Mouse (Mus musculus): ENCODE measurements around the gene Ccnj. TPM values are rescaled to one million over a fixed set of nuclear protein-coding genes. Genes with fewer than 3 reads are reported as not detected.

Ccnj gene
- 23.2 and 24.9 TPM in 2 replicates for polyA plus RNA-seq (2015; fragmentation: Nextera tagmentation; extraction: Ambion mirVana)

DNA sequence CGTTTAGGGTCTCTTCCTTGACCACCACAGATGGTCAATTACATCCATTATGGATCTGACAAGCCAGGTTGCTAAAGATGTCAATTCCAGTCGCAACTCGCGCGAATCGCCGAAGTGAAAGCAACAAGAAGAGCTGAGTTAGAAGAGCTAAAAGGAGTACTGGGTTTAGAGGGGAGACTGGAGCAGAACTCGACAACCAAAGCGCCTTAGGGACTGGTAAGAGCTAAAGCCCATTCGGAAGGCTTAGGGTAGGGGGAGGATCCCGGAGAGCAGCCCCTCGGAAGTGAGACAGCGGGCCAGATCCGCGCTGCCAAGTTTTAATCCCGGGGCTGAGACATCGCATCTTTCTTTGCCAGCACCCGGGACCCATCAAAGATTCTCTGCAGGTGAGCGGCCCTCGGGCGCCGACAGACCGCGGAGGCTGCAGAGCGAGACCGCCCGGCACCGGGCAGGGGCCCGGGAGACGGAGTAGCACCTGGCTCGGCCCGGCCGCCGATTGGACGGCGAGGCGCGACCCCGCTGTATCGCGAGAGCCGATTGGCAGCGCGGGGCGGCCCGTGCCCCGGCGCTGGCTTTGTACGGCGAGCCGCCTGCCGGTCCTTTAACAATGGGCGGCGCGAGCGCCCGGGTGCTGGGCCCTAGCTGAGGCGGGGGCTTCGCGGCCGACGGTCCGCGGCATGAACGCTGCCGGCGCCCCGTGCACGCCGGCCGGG lies at the start of gene Ccnj:
Gene Ccnj (plus strand): TSS at position 577 of the 713 bp plus-strand sequence.
- Histone ChIP-seq H3K36me3 (ENCODE audit: control insufficient read depth, insufficient read depth) (no peaks in the 10 kb centered on the region), H3K9me3 (ENCODE audit: control insufficient read depth, low read length) (no peaks in the 10 kb centered on the region), H3K4me3 (replicated peaks; ENCODE audit: low read length) (peak within 1 kb of the TSS; percentile 96), H3K4me2 (ENCODE audit: low read length) (peak within 1 kb of the TSS; percentile 78), H3K27me3 (replicated peaks; ENCODE audit: control insufficient read depth, insufficient read depth, low read length) (no peaks in the 10 kb centered on the region), H3K27ac (ENCODE audit: low read length) (peak within 1 kb of the TSS; percentile 96), H3K9ac (replicated peaks; ENCODE audit: low read depth, low read length) (peak within 1 kb of the TSS; percentile 100), H3K4me1 (replicated peaks; ENCODE audit: control insufficient read depth, insufficient read depth, low read length) (peaks cover 39% of the 10 kb centered on the region)
- ATAC-seq: peak; percentile 99
- WGBS: under 1% methylated on average over 69 of the region's 71 CpGs

DNA sequence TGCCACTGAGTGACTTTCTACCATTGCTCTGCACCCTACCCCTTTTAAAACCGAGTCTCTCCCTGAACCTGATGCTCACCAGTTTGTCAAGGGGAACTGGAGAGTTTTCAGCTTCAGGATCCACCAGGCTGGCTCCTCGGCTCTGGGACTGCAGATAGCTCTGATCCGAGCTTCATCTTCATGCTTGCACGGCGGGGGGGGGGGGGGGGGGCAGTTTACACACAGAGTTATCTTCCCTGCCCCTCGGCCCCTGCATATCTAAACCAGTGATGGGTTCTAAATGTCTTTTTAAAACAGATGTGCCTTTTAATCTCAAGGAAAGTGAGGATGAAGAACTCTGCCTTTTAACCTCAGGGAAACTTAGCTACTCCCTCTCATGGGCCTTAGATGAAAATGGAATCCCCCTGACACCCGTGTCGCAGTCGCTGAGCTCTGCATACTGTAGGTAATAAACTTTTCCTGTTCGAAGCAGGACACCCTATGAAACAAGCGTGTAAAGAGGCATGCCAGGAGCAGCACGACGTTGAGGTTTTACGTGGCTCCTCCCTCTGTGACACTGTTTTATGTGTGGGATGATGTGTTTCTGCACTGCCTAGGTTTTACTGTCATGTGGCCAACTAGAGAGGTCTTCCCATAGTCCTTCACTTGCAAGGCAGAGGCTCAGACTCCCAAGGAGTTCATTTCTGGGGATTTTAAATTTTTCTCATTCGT lies 42.9 kb upstream of the Ccnj start:
- Histone ChIP-seq H3K36me3 (ENCODE audit: control insufficient read depth, insufficient read depth) (no peaks in the 10 kb centered on the region), H3K27ac (ENCODE audit: low read length) (no peak overlapping the region), H3K4me1 (replicated peaks; ENCODE audit: control insufficient read depth, insufficient read depth, low read length) (no peaks in the 10 kb centered on the region), H3K9me3 (ENCODE audit: control insufficient read depth, low read length) (no peaks in the 10 kb centered on the region), H3K4me2 (ENCODE audit: low read length) (no peak overlapping the region), H3K9ac (replicated peaks; ENCODE audit: low read depth, low read length) (no peak overlapping the region), H3K27me3 (replicated peaks; ENCODE audit: control insufficient read depth, insufficient read depth, low read length) (no peaks in the 10 kb centered on the region), H3K4me3 (replicated peaks; ENCODE audit: low read length) (no peak overlapping the region)
- 78% methylated on average over 14 of the region's 15 CpGs for WGBS
- ATAC-seq: no peak

DNA sequence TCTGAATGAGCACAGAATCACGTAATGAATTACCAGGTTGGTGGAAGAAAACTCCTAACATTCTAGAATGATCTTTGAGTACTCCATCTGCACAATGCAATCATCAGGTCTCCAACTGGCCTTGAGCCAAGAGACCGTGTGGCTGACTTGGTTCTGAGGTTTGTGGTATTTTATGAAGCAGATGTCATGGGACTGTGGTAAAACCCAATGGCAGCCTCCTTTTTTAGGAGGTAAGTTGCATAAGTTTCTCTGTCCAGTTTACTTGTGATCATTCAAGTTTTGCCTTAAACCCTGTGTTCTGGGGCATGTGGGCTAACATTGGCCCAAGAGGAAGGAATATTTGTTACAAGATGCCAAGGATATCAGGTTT lies 42.4 kb upstream of the Ccnj start:
- no peak overlapping the region for H3K4me2 ChIP-seq (ENCODE audit: low read length)
- H3K36me3 ChIP-seq (ENCODE audit: control insufficient read depth, insufficient read depth): no peaks in the 10 kb centered on the region
- no peaks in the 10 kb centered on the region for H3K9me3 ChIP-seq (ENCODE audit: control insufficient read depth, low read length)
- H3K27me3 ChIP-seq (replicated peaks; ENCODE audit: control insufficient read depth, insufficient read depth, low read length): no peaks in the 10 kb centered on the region
- WGBS: 65% methylated on average over 2 of the region's 2 CpGs
- ATAC-seq: no peak
- no peak overlapping the region for H3K4me3 ChIP-seq (replicated peaks; ENCODE audit: low read length)
- H3K27ac ChIP-seq (ENCODE audit: low read length): no peak overlapping the region
- no peak overlapping the region for H3K9ac ChIP-seq (replicated peaks; ENCODE audit: low read depth, low read length)
- H3K4me1 ChIP-seq (replicated peaks; ENCODE audit: control insufficient read depth, insufficient read depth, low read length): no peaks in the 10 kb centered on the region

DNA sequence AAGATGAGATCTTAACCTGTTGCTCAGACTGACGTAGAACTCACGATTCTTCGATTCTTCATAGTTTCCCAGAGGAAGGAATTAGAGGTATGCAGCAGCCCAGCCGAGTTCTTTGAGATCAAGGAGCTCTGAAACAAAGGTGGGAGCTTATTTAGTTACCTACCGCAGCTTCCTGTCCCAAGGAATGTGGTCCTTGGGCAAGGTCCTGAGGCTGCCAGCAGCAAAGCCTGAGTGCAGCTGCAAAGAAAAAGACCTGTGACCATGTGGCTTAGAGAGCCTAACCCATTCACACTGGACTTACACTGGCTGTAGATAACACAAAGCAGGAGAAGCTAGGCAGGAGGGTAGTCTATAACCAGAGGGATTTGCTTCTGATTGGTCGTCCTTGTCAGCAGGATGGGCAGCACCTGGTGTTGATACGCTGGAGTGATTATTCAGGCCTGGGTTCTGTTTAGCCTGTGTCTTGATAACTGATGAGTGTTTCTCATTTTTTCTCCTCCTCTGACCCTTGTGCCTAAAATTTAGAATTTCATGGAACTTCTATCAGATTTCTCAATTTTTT lies 25.8 kb upstream of the Ccnj start:
- Histone ChIP-seq H3K27ac (ENCODE audit: low read length) (no peak overlapping the region), H3K27me3 (replicated peaks; ENCODE audit: control insufficient read depth, insufficient read depth, low read length) (no peaks in the 10 kb centered on the region), H3K4me2 (ENCODE audit: low read length) (no peak overlapping the region), H3K9me3 (ENCODE audit: control insufficient read depth, low read length) (no peaks in the 10 kb centered on the region), H3K9ac (replicated peaks; ENCODE audit: low read depth, low read length) (no peak overlapping the region), H3K4me1 (replicated peaks; ENCODE audit: control insufficient read depth, insufficient read depth, low read length) (no peaks in the 10 kb centered on the region), H3K4me3 (replicated peaks; ENCODE audit: low read length) (no peak overlapping the region), H3K36me3 (ENCODE audit: control insufficient read depth, insufficient read depth) (no peaks in the 10 kb centered on the region)
- no peak for ATAC-seq
- 25% methylated on average over 7 of the region's 7 CpGs for WGBS

DNA sequence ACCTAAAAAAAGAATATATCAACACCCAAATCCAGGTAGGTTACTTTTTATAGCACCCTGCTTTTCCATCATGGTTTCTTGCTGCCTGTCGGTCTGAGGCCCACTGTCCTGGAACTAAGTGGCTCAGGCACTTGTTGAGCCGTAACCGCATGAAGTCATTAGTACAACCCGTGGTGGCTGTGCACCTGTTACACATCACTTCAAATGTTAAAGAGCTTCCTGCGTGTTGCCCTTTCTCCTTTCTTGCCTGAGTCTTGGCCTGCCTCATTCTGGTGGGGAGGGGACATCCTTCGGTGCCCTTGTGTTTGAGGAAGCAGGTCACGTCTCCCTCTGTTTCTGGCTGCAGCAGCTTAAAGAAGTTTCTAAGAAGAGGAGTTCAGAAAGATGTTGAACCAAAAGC lies 21.2 kb upstream of the Ccnj start:
- no peaks in the 10 kb centered on the region for H3K36me3 ChIP-seq (ENCODE audit: control insufficient read depth, insufficient read depth)
- no peak overlapping the region for H3K4me3 ChIP-seq (replicated peaks; ENCODE audit: low read length)
- no peaks in the 10 kb centered on the region for H3K9me3 ChIP-seq (ENCODE audit: control insufficient read depth, low read length)
- no peaks in the 10 kb centered on the region for H3K4me1 ChIP-seq (replicated peaks; ENCODE audit: control insufficient read depth, insufficient read depth, low read length)
- ATAC-seq: no peak
- no peak overlapping the region for H3K4me2 ChIP-seq (ENCODE audit: low read length)
- 63% methylated on average over 7 of the region's 7 CpGs for WGBS
- no peak overlapping the region for H3K27ac ChIP-seq (ENCODE audit: low read length)
- H3K27me3 ChIP-seq (replicated peaks; ENCODE audit: control insufficient read depth, insufficient read depth, low read length): no peaks in the 10 kb centered on the region
- H3K9ac ChIP-seq (replicated peaks; ENCODE audit: low read depth, low read length): no peak overlapping the region

DNA sequence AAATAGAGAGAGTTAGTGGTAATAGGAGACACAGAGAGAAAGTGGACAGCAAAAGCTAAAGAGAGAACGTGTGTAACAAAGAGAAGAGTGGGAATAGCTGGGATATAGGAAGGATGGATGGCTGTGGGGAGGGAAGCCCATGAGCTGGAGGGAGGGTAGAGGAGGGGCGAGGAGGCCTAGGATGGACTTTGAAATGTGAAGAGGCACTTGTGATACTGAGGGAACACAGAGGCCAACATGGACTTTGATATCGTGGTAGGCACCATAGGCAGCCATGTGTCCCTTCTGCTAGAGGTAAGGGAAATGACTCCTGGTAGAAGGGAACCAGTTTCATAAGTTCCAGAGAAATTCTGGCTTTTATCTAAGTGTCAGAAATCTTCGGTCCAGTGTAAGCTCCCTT lies 19.2 kb upstream of the Ccnj start:
- Histone ChIP-seq H3K4me2 (ENCODE audit: low read length) (no peak overlapping the region), H3K9me3 (ENCODE audit: control insufficient read depth, low read length) (no peaks in the 10 kb centered on the region), H3K4me3 (replicated peaks; ENCODE audit: low read length) (no peak overlapping the region), H3K4me1 (replicated peaks; ENCODE audit: control insufficient read depth, insufficient read depth, low read length) (no peaks in the 10 kb centered on the region), H3K36me3 (ENCODE audit: control insufficient read depth, insufficient read depth) (no peaks in the 10 kb centered on the region), H3K27me3 (replicated peaks; ENCODE audit: control insufficient read depth, insufficient read depth, low read length) (no peaks in the 10 kb centered on the region), H3K9ac (replicated peaks; ENCODE audit: low read depth, low read length) (no peak overlapping the region), H3K27ac (ENCODE audit: low read length) (no peak overlapping the region)
- ATAC-seq: no peak
- 82% methylated on average over 4 of the region's 4 CpGs for WGBS

DNA sequence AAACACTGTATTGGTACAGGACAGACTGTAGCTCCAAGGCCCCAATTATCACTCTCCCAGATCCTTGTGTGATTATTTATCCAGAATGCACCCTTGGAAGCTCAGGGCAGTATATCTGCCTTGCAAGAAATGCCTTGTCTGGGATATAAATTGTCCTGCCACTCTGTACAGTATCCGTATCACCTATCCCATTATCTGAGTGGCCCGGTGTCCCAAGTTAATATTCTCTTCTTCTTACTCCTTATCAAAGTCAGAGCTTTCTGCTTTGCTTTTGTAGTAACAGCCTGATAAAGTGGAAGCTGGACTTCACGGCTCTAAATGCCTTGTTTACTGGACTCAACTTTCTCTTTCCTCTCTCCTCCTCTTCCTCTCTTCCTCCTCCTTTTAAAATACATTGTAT lies 18.3 kb upstream of the Ccnj start:
- no peaks in the 10 kb centered on the region for H3K4me1 ChIP-seq (replicated peaks; ENCODE audit: control insufficient read depth, insufficient read depth, low read length)
- H3K9ac ChIP-seq (replicated peaks; ENCODE audit: low read depth, low read length): no peak overlapping the region
- H3K27ac ChIP-seq (ENCODE audit: low read length): no peak overlapping the region
- no peak overlapping the region for H3K4me2 ChIP-seq (ENCODE audit: low read length)
- ATAC-seq: no peak
- 91% methylated on average over 3 of the region's 3 CpGs for WGBS
- no peak overlapping the region for H3K4me3 ChIP-seq (replicated peaks; ENCODE audit: low read length)
- H3K27me3 ChIP-seq (replicated peaks; ENCODE audit: control insufficient read depth, insufficient read depth, low read length): no peaks in the 10 kb centered on the region
- no peaks in the 10 kb centered on the region for H3K36me3 ChIP-seq (ENCODE audit: control insufficient read depth, insufficient read depth)
- no peaks in the 10 kb centered on the region for H3K9me3 ChIP-seq (ENCODE audit: control insufficient read depth, low read length)

DNA sequence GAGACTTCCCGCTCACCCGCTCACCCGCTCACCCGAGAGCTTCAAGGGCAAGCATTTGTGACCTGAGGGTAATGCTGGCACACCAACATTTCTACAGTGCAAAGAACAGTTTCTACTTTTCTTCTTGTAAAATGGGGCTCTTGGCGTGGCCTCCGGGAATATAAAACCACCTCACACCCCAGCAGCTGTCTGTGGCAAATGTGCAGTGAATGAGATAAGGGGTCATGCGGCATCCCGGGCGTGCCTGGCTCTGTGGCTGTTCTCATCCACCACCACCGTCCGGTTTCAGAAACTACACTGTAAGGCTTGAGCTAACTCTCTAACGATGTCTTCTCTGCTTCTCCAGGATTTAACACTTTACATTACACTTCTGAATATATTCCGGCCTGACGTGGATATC lies 17.7 kb upstream of the Ccnj start:
- no peak overlapping the region for H3K4me2 ChIP-seq (ENCODE audit: low read length)
- H3K36me3 ChIP-seq (ENCODE audit: control insufficient read depth, insufficient read depth): no peaks in the 10 kb centered on the region
- no peaks in the 10 kb centered on the region for H3K27me3 ChIP-seq (replicated peaks; ENCODE audit: control insufficient read depth, insufficient read depth, low read length)
- H3K9me3 ChIP-seq (ENCODE audit: control insufficient read depth, low read length): no peaks in the 10 kb centered on the region
- 83% methylated on average over 14 of the region's 14 CpGs for WGBS
- H3K9ac ChIP-seq (replicated peaks; ENCODE audit: low read depth, low read length): no peak overlapping the region
- H3K4me1 ChIP-seq (replicated peaks; ENCODE audit: control insufficient read depth, insufficient read depth, low read length): no peaks in the 10 kb centered on the region
- ATAC-seq: no peak
- H3K4me3 ChIP-seq (replicated peaks; ENCODE audit: low read length): no peak overlapping the region
- no peak overlapping the region for H3K27ac ChIP-seq (ENCODE audit: low read length)

DNA sequence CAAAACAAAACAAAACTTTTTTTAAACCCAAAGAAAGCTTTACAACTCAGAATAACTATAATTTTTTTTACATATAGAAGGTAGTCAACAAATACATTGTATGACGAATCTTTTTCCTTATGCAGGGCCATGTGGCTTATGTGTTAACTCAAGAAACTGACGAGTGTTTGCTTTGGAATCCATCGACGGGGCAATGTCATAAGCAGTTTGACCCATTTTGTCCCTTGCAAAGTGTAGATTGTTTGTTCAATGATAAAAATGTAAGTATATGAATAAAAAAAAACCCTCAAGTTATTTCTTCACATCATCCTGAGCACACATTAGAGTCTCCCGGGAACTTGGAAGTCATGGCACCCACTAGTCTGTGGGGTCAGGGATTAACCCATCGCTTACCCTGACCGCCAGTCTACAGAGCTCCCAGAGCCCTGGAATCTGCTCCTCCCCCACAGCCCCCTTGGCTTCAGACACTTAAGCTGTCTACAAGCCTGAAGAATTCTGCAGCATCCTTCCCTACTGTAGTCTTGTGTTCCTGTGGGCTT lies 15.4 kb upstream of the Ccnj start:
- no peaks in the 10 kb centered on the region for H3K4me1 ChIP-seq (replicated peaks; ENCODE audit: control insufficient read depth, insufficient read depth, low read length)
- no peaks in the 10 kb centered on the region for H3K27me3 ChIP-seq (replicated peaks; ENCODE audit: control insufficient read depth, insufficient read depth, low read length)
- no peak for ATAC-seq
- H3K9ac ChIP-seq (replicated peaks; ENCODE audit: low read depth, low read length): no peak overlapping the region
- H3K9me3 ChIP-seq (ENCODE audit: control insufficient read depth, low read length): no peaks in the 10 kb centered on the region
- no peak overlapping the region for H3K4me2 ChIP-seq (ENCODE audit: low read length)
- no peak overlapping the region for H3K4me3 ChIP-seq (replicated peaks; ENCODE audit: low read length)
- no peak overlapping the region for H3K27ac ChIP-seq (ENCODE audit: low read length)
- 88% methylated on average over 7 of the region's 7 CpGs for WGBS
- H3K36me3 ChIP-seq (ENCODE audit: control insufficient read depth, insufficient read depth): no peaks in the 10 kb centered on the region

Measured in forebrain, embryonic 16.5 days (tissue).